Mouse (Mus musculus) c-Kit-positive CD71-negative TER-119-negative erythroid progenitor cells, embryonic 14.5 days (primary cell): ENCODE data around the gene Ccdc167.

Source experiments
- DNase-seq: peaks from one replicate; pipeline ENCODE4 v3.0.0-alpha.2; 2013; ENCODE audit warnings: low read depth

Ccdc167 gene

GRCm38 (mm10) chr17:29716732-29717445 is at the start of gene Ccdc167:
Gene Ccdc167, minus strand, starts transcription at chr17:29717044.
- DNase-seq = peak; percentile 98

- no peak for DNase-seq
Observed at GRCm38 (mm10) chr17:29765380-29765779, 48.5 kb upstream of the Ccdc167 start.

GRCm38 (mm10) chr17:29762551-29762950 is 45.7 kb upstream of the Ccdc167 start:
- DNase-seq = peak; percentile 43

GRCm38 (mm10) chr17:29761938-29762337 is 45.1 kb upstream of the Ccdc167 start:
- no peak for DNase-seq

GRCm38 (mm10) chr17:29760404-29761375 is 43.8 kb upstream of the Ccdc167 start:
- DNase-seq = no peak

- no peak for DNase-seq
Observed at GRCm38 (mm10) chr17:29759963-29760362, 43.1 kb upstream of the Ccdc167 start.

- DNase-seq = no peak
Observed at GRCm38 (mm10) chr17:29756381-29756780, 39.5 kb upstream of the Ccdc167 start.

- no peak for DNase-seq
Observed at GRCm38 (mm10) chr17:29754510-29754909, 37.7 kb upstream of the Ccdc167 start.

- DNase-seq = no peak
Observed at GRCm38 (mm10) chr17:29747466-29747865, 30.6 kb upstream of the Ccdc167 start.

- no peak for DNase-seq
Observed at GRCm38 (mm10) chr17:29737849-29738804, 21.3 kb upstream of the Ccdc167 start.

- DNase-seq = no peak
Observed at GRCm38 (mm10) chr17:29736448-29737014, 19.7 kb upstream of the Ccdc167 start.

- DNase-seq = no peak
Observed at GRCm38 (mm10) chr17:29732522-29732921, 15.7 kb upstream of the Ccdc167 start.

- DNase-seq = no peak
Observed at GRCm38 (mm10) chr17:29731953-29732325, 15.1 kb upstream of the Ccdc167 start.

- DNase-seq = no peak
Observed at GRCm38 (mm10) chr17:29731266-29731952, 14.6 kb upstream of the Ccdc167 start.

GRCm38 (mm10) chr17:29730510-29731265 is 13.8 kb upstream of the Ccdc167 start:
- DNase-seq = no peak

- no peak for DNase-seq
Observed at GRCm38 (mm10) chr17:29728082-29728481, 11.2 kb upstream of the Ccdc167 start.

- no peak for DNase-seq
Observed at GRCm38 (mm10) chr17:29725027-29725620, 8.3 kb upstream of the Ccdc167 start.

GRCm38 (mm10) chr17:29724610-29725009 is 7.8 kb upstream of the Ccdc167 start:
- no peak for DNase-seq

- DNase-seq = no peak
Observed at GRCm38 (mm10) chr17:29720755-29721365, 4.0 kb upstream of the Ccdc167 start.
